Mouse (Mus musculus) kidney, embryonic 16.5 days (tissue): ENCODE measurements around the gene Agfg2. TPM values are rescaled to one million over a fixed set of nuclear protein-coding genes. Genes with fewer than 3 reads are reported as not detected.

Experiments
- ATAC-seq: fragments of 200-750 bp; cut with Nextera tagmentation; 2 replicates; pipeline ENCODE4 v1.8.0; 2017; ENCODE audit warnings: moderate TSS enrichment; ENCODE audit not compliant: low FRiP score, low TSS enrichment
- H3K27ac ChIP-seq: fragments of 300-500 bp; sonication (generic); 2 replicates; pipeline ENCODE4 v1.5.1; 2014; ENCODE audit warnings: low read length
- H3K27me3 ChIP-seq: fragments of 300-500 bp; sonication (generic); 2 replicates; pipeline ENCODE4 v1.6.1; 2014; ENCODE audit warnings: low read length, control low read depth, mixed read lengths; ENCODE audit not compliant: insufficient read depth
- H3K36me3 ChIP-seq: fragments of 300-500 bp; sonication (generic); 2 replicates; pipeline ENCODE4 v1.6.1; 2014; ENCODE audit warnings: low read length, control low read depth, mixed read lengths; ENCODE audit not compliant: insufficient read depth
- H3K4me1 ChIP-seq: fragments of 300-500 bp; sonication (generic); 2 replicates; pipeline ENCODE4 v1.6.1; 2014; ENCODE audit warnings: low read length, control low read depth, mixed read lengths; ENCODE audit not compliant: insufficient read depth
- H3K4me2 ChIP-seq: fragments of 300-500 bp; sonication (generic); replicated peaks from 2 replicates; pipeline ENCODE4 v1.6.1; 2014; ENCODE audit warnings: low read depth, low read length
- H3K4me3 ChIP-seq: fragments of 300-500 bp; sonication (generic); 2 replicates; pipeline ENCODE4 v1.5.1; 2014; ENCODE audit warnings: mild to moderate bottlenecking, low read length
- H3K9ac ChIP-seq: fragments of 300-500 bp; sonication (generic); replicated peaks from 2 replicates; pipeline ENCODE4 v1.6.1; 2014; ENCODE audit warnings: low read length
- H3K9me3 ChIP-seq: fragments of 300-500 bp; sonication (generic); 2 replicates; pipeline ENCODE4 v1.6.1; 2016; ENCODE audit warnings: low read length, control low read depth
- WGBS: fragments of 180-500 bp; shearing (Covaris S2); extraction: QIAGEN DNeasy Blood & Tissue Kit; methylation state at CpG from one replicate; pipeline ENCODE4 v1.1.7; 2014; 5-methylcytosine and 5-hydroxymethylcytosine counted together
- polyA plus RNA-seq: library from polyadenylated mRNA; unstranded; fragments of >200 nt; fragmentation: Nextera tagmentation; extraction: Ambion mirVana; gene quantifications from 2 replicates; pipeline ENCODE4 v1.2.1, GENCODE M21; 2015

Agfg2 gene
- polyA plus RNA-seq, 1 experiment from 2014 or later = 17.2 TPM

DNA sequence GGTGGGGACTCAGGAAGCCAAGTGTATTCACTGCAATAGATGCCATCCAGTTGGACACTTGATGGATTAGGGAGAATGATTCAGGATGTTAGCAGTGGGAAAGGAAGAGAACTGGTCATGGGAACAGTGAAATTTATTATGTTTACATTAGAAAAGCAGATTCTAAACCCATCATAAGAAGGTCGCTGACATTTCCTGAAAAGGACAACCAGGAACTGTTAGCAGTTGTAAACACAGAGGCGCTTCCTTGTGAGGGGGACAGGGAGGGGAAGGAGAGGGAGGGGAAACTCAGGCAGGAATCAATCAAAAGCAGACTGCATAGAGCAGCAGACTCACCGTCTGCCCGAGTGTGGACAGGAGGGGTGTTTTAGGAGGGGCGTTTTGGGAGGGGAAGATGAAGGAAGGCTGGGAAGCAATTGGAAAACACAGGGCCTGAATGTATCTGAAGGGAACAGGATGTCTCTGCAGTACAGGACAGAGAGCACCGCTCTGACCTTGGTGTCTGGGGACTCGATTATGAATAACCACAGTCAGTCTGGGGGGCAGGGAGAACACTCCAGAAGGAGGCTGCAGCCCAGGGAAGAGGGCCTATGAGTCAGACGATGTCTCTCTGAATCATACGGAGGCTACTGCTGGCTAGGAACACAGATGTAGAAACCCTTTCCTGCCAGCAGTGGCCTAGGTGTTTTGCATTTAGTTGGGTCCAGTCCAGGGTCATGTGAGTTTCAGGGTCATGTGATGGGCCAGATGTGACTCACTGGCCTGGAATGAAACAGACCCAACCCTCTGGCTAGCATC, 12.9 kb downstream of the Agfg2 start:
- Histone ChIP-seq H3K4me3 (no peak overlapping the region), H3K9me3 (no peaks in the 10 kb centered on the region), H3K4me1 (peaks cover 25% of the 10 kb centered on the region), H3K36me3 (peaks cover 6% of the 10 kb centered on the region), H3K4me2 (0 out of 2 replicates have a peak overlapping the region, but pooled peaks have one; percentile 10), H3K9ac (peak overlapping the region; percentile 54), H3K27ac (peak overlapping the region; percentile 78), H3K27me3 (no peaks in the 10 kb centered on the region)
- 10% methylated on average over 9 of the region's 9 CpGs for WGBS
- peak; percentile 74 for ATAC-seq

GRCm38 (mm10) chr5:137670240-137670639, 14.3 kb downstream of the Agfg2 start:
- Histone ChIP-seq H3K27me3 (no peaks in the 10 kb centered on the region), H3K4me1 (peaks cover 25% of the 10 kb centered on the region), H3K36me3 (peaks cover 13% of the 10 kb centered on the region), H3K9ac (no peak overlapping the region), H3K27ac (0 out of 2 replicates have a peak overlapping the region, but pooled peaks have one; percentile 4), H3K9me3 (no peaks in the 10 kb centered on the region), H3K4me3 (no peak overlapping the region), H3K4me2 (no peak overlapping the region)
- ATAC-seq = no peak
- 93% methylated on average over 1 of the region's 1 CpGs for WGBS

GRCm38 (mm10) chr5:137668971-137669370, 15.6 kb downstream of the Agfg2 start:
- no peak overlapping the region for H3K27ac ChIP-seq
- H3K4me3 ChIP-seq = no peak overlapping the region
- H3K27me3 ChIP-seq = no peaks in the 10 kb centered on the region
- H3K4me1 ChIP-seq = peaks cover 25% of the 10 kb centered on the region
- H3K4me2 ChIP-seq = no peak overlapping the region
- no peak for ATAC-seq
- H3K36me3 ChIP-seq = peaks cover 13% of the 10 kb centered on the region
- 54% methylated on average over 10 of the region's 10 CpGs for WGBS
- H3K9me3 ChIP-seq = no peaks in the 10 kb centered on the region
- H3K9ac ChIP-seq = no peak overlapping the region

GRCm38 (mm10) chr5:137663057-137663456, 21.5 kb downstream of the Agfg2 start:
- peaks cover 37% of the 10 kb centered on the region for H3K36me3 ChIP-seq
- no peak for ATAC-seq
- H3K4me1 ChIP-seq = no peaks in the 10 kb centered on the region
- H3K9ac ChIP-seq = no peak overlapping the region
- H3K4me3 ChIP-seq = no peak overlapping the region
- H3K27ac ChIP-seq = no peak overlapping the region
- 79% methylated on average over 9 of the region's 9 CpGs for WGBS
- H3K9me3 ChIP-seq = no peaks in the 10 kb centered on the region
- H3K4me2 ChIP-seq = no peak overlapping the region
- no peaks in the 10 kb centered on the region for H3K27me3 ChIP-seq

DNA sequence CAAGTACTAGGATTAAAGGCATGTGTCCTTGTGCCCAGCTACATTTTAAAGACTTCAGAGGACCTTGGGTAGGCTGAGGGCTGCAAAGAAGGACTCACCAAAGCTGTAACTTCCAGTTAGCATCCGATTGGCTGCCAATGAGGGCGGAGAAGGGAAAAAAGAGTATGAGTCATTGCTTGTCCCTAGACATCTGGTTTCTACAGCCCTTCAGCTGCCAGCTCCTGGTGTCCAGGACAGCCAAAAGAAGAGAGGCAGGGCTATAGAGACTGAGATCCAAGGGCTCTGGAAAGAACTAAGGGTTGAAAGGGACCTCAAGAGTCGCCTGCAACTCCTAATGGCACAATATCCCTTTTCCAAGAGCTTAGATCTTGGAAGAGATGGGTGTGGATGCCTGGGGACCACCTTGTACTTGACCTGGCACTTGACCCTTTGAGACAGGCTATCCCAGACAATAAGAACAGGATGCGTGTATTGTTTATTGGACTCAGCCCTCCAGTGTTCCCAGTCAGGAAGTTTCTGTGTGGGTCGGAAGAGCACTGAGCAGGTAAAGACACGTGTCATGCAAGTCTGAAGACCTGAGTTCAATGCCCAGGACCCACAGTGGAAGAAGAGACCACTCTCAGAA, 24.4 kb downstream of the Agfg2 start:
- Histone ChIP-seq H3K9ac (no peak overlapping the region), H3K4me2 (no peak overlapping the region), H3K9me3 (no peaks in the 10 kb centered on the region), H3K36me3 (peaks cover 23% of the 10 kb centered on the region), H3K27me3 (no peaks in the 10 kb centered on the region), H3K4me3 (no peak overlapping the region), H3K27ac (no peak overlapping the region), H3K4me1 (peaks cover 7% of the 10 kb centered on the region; the same call in 1 of the 2 replicates)
- ATAC-seq = no peak
- WGBS = 84% methylated on average over 6 of the region's 6 CpGs

- Histone ChIP-seq H3K4me2 (no peak overlapping the region), H3K36me3 (peaks cover 15% of the 10 kb centered on the region), H3K4me1 (peaks cover 7% of the 10 kb centered on the region; the same call in 1 of the 2 replicates), H3K9me3 (no peaks in the 10 kb centered on the region), H3K27me3 (no peaks in the 10 kb centered on the region), H3K27ac (peak overlapping the region; percentile 60; the same call in 1 of the 2 replicates), H3K9ac (no peak overlapping the region), H3K4me3 (no peak overlapping the region)
- ATAC-seq = no peak; the same call in 1 of the 2 replicates
- WGBS = 27% methylated on average over 6 of the region's 6 CpGs
These were observed 27.5 kb downstream of the Agfg2 start for GRCm38 (mm10) chr5:137656977-137657376.

GRCm38 (mm10) chr5:137654746-137655145, 29.8 kb downstream of the Agfg2 start:
- H3K36me3 ChIP-seq = peaks cover 11% of the 10 kb centered on the region
- H3K27ac ChIP-seq = no peak overlapping the region
- no peak overlapping the region for H3K4me3 ChIP-seq
- no peak overlapping the region for H3K9ac ChIP-seq
- no peaks in the 10 kb centered on the region for H3K9me3 ChIP-seq
- no peaks in the 10 kb centered on the region for H3K27me3 ChIP-seq
- ATAC-seq = no peak
- 68% methylated on average over 7 of the region's 7 CpGs for WGBS
- H3K4me1 ChIP-seq = peaks cover 15% of the 10 kb centered on the region
- no peak overlapping the region for H3K4me2 ChIP-seq

DNA sequence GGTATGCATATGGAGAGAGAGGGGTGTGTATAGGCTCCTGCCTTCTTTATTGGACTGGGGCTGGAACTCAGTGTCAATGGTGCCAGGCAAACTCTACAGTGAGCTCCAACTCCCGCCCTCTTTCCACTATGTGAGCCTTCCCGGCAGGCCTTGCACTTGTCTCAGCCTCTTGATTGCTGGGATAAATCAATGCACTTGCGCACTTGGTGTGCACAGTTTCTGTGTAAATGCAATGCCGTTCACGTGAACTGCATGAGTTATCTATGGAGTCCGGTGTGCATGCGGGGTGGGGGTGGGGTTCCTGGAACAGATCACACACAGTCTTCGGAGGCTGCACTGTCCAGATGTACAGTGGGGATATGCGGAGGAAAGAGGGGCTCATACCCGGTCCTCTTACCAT, 31.2 kb downstream of the Agfg2 start:
- no peak overlapping the region for H3K4me3 ChIP-seq
- H3K36me3 ChIP-seq = 0 out of 2 replicates have a peak, but pooled peaks cover 4% of the 10 kb centered on the region
- no peak for ATAC-seq
- H3K9me3 ChIP-seq = no peaks in the 10 kb centered on the region
- H3K4me2 ChIP-seq = no peak overlapping the region
- 92% methylated on average over 10 of the region's 10 CpGs for WGBS
- no peak overlapping the region for H3K9ac ChIP-seq
- peaks cover 29% of the 10 kb centered on the region for H3K4me1 ChIP-seq
- H3K27me3 ChIP-seq = no peaks in the 10 kb centered on the region
- H3K27ac ChIP-seq = no peak overlapping the region

DNA sequence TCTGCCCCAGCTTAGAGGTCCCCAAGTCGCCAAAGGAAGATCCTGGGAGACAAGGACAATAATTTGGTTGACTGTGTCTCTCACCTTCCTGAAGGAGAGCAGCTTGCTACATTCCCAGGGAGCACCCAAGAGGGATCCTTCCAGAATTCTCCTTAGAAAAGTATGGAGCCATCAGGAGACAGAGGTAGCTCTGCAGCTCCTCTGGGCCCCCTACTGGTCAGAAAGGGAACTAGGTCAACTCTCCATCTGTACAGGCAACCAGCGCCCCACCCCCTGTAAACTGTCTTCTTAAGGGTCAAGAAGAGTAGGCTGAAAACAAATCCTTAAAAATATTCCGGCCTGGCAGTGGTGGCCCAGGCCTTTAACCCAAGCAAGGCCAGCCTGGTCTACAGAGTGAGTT, 32.1 kb downstream of the Agfg2 start:
- H3K4me3 ChIP-seq = no peak overlapping the region
- H3K27me3 ChIP-seq = no peaks in the 10 kb centered on the region
- no peak overlapping the region for H3K9ac ChIP-seq
- no peak overlapping the region for H3K4me2 ChIP-seq
- no peak overlapping the region for H3K27ac ChIP-seq
- WGBS = 23% methylated on average over 3 of the region's 3 CpGs
- H3K9me3 ChIP-seq = no peaks in the 10 kb centered on the region
- H3K36me3 ChIP-seq = 0 out of 2 replicates have a peak, but pooled peaks cover 4% of the 10 kb centered on the region
- H3K4me1 ChIP-seq = peaks cover 36% of the 10 kb centered on the region
- ATAC-seq = no peak
